Mouse (Mus musculus) ZHBTc4 (cell line): ENCODE results near the gene Pcolce2.

Source experiments
- DNase-seq: peaks from one replicate; pipeline ENCODE4 v3.0.0-alpha.2; 2011; ENCODE audit warnings: low read depth, low spot score

The Pcolce2 gene

GRCm38 (mm10) chr9:95654356-95654755, 17.0 kb downstream of the Pcolce2 start:
- no peak for DNase-seq

GRCm38 (mm10) chr9:95657941-95658340, 20.5 kb downstream of the Pcolce2 start:
- DNase-seq, result no peak

- no peak for DNase-seq
These were observed 27.0 kb downstream of the Pcolce2 start for GRCm38 (mm10) chr9:95664290-95664989.

DNA sequence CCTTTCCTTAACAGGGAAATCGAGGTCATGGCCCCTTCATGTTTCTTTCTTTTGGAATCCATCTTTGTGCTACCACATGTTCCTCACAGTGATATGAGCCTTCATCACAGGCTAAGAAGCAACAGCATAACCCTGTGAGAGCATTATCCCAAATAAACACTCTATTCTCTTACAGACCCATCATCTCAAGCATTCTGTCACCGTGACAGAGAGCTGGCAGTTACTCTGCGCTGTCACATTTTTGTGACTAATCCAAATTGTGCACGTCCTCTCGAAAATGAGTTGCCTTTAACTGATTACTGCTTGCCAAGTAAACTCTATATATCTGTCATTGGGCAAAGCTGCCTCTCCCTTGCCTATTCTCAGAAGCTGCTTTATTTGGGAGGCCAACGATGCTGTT, 28.4 kb downstream of the Pcolce2 start:
- no peak for DNase-seq

DNA sequence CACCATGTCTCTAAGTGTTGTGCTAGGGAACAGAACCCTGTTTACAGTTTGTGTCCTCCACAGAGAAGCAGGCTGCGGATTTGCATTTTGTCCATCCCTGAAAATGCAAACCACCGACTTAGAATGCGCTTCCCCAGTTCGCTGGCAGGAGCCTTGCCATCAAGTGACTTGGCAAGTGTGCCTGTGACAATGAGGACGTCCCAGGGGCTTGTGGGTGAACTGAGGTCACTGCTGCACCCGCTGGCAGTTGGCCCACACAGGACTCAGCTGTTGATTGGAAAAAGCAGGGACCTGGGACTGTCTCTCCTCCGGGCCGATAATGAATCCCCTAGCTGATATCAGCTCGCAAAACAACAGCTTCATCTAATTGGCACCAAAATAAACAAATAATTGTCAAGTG, 30.4 kb downstream of the Pcolce2 start:
- no peak for DNase-seq

GRCm38 (mm10) chr9:95668306-95668705, 30.9 kb downstream of the Pcolce2 start:
- DNase-seq, result no peak

GRCm38 (mm10) chr9:95672331-95672730, 34.9 kb downstream of the Pcolce2 start:
- no peak for DNase-seq

DNA sequence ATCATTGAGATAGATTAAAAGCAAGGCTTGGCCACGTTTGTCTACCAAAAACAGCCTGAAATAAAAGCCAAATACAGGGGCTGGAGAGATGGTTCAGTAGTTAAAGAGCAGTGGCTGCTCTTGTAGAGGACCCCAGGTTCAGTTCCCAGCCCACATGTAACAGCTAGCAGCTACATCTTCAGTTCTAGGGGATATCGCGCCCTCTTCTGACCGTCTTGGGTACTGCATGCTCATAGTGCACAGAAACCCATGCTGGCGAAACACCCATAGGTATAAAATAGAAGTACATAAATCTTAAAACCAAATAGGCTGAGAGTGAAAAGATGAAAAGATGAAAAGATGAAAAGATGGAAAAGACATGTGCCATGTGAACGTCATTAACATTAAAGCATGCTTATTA, 35.4 kb downstream of the Pcolce2 start:
- DNase-seq, result peak; percentile 68

DNA sequence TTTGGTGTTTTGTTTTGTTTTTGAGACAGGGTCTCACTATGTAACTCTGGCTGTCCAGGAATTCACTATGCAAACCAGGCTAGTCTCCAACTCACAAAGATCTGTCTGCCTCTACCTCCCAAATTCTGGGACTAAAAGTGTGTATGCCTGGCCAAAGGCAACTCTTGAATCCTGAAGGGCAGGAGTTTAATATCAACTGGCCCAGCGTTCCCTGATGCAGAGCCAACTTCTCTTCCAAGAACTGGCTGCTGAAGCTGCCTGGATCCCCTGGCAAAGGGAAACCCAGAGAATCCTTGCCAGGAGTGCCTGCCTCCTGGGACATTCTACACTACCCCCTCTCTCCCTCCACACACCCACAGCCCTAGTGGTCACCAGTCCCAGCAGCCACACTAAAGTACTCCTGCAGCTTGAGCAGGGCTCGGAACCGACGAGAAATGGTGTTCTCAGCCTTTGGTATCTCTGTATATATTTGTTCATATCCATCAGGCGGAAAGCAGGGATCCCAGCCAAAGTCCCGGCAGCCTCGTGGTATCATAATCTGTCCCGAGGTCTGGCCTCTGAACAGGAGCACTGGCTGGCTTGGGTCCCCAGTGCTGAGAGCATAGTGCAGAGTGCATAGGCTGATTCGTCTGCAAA, 37.8 kb downstream of the Pcolce2 start:
- no peak for DNase-seq

GRCm38 (mm10) chr9:95676021-95676420, 38.6 kb downstream of the Pcolce2 start:
- no peak for DNase-seq

- DNase-seq, result no peak
These were observed 42.6 kb downstream of the Pcolce2 start for GRCm38 (mm10) chr9:95679966-95680365.

DNA sequence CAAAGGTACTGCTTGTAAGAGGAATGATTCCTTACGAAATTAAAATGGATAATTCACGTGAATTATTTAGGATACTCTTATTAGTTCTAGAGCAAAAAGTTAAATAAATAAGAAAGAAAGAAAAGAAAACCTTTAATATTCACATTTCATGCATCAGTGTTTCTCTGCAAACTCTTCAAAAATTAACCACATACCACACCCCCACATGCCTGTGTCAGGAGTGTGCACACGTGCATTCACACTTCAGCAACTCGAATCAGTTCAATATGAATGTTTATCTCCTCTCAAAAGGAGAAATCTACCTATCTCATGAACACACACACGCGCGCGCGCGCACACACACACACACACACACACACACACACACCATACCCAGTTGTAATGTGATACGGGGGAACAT, 43.3 kb downstream of the Pcolce2 start:
- DNase-seq, result no peak

GRCm38 (mm10) chr9:95685660-95686440, 48.4 kb downstream of the Pcolce2 start:
- DNase-seq, result no peak

DNA sequence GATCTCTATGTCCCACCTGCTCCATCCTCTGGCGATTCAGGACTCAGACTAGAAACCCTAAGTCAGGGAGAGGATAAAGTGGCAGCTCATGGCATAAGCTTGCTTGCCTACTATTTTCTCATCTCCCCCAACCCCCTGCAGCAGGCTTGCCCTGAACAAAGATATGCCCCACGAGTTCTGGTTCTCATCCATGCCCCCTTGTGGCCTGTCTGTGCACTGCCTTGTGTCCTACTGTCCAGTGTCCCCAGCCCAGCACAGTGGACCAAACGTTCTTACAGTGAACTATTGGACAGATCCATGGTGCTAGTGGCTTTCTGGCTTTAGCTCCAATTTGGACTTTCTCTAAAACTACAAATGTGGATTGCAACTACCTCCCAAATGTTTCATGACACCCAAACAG, 50.7 kb downstream of the Pcolce2 start:
- DNase-seq, result peak; percentile 25

DNA sequence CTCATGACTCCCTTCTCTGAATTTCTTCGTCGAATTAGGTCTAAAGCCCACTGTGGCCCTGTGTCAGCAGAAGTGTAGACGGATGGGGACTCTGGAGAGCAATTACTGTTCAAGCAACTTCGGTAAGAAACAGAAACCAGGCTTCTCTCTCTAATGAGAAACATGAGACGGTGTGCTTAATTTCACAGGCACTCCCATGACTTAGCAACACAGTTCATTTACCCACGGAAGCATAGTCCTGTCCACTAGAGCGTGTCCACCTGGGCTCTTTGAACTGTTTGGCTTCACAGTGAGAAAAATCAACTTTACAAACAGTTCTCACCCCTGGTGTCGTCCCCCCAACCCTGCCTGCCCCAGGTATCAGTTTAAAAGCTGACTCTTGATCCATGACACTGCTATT, 55.4 kb downstream of the Pcolce2 start:
- DNase-seq, result no peak

DNA sequence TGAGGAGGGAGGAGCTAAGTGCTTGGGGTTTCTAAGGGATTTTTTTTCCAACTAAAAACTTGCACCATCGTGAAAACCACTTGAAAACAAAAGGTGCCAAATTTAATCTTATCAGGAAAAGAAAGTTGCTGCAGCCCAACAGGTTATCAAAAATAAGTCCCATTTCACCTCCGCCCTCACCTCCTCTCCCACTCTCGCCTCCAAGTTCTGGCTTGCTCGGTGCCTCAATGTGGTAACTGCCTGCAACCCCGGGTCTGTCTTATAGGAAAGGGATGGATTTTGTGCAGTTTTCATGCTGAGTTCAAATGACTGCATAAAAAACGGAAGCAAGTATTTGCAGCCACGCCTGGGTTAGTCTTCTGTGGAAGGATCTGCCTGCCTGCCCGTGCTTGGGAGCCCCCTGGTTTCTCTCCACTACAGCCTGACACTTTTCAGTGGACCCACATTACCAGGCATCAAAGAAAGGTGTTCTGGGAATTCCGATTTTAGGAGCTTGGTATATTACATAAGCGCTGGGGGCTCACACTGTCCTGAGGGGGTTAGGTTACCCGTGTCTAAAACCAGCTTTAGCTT, 56.2 kb downstream of the Pcolce2 start:
- DNase-seq, result no peak

DNA sequence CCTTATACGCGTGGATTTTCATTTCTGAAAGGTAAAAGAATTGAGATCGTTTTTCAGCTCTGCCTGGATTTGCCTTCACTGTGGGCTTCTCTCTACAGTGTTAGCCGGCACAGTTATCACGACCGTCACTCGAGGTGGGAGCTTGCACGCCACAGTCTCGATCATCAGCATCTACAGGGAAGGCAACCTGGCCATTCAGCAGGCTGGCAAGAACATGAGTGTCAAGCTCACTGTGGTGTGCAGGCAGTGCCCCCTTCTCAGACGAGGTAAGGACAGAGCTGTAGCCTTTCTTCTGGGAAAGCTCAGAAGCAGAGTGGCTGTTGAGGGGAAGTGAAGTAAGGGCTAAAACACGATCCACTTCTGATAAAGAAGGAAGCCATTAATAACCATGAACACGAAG, 57.1 kb downstream of the Pcolce2 start:
- DNase-seq, result no peak

GRCm38 (mm10) chr9:95695023-95695422, 57.6 kb downstream of the Pcolce2 start:
- DNase-seq, result peak; percentile 57

DNA sequence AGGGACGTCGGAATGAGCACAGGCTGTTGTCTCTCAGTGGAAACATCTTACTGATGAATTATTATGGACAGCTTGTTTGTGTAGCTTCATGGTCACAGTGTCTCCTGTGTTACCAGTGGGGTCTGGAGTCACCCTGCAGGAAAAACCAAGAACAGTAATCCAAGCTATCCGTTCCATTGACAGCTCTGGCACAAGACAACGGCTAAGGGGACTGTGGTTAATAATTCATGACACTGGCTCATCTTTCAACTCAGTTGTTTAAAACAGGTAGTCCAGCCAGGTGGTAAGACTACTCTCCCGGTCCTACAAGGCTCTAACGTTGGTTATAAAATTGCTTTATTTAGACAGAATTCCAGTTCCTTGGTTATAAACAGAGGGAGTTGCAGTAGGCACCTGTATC, 59.2 kb downstream of the Pcolce2 start:
- DNase-seq, result no peak

- peak; percentile 68 for DNase-seq
These were observed 60.4 kb downstream of the Pcolce2 start for GRCm38 (mm10) chr9:95697808-95698207.

GRCm38 (mm10) chr9:95699273-95699672, 61.9 kb downstream of the Pcolce2 start:
- DNase-seq, result no peak

DNA sequence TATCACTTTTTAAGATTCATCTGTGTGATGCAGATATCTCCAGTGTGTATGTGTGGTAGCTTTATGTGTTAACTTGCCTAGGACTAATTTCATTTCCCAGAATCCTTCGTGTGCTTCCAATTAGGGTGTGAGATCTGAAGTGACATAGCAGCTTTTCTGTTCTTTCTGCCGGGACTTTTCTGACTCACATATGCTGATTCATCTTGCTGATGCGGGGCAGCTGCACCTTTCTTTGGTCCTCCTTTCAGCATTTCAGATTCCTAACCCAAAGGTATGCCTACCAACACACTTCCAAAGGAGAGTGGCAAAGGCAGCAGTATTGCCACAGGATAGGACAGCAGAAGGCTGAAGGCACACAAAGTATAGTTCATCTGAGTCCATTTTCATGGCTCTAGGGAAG, 66.7 kb downstream of the Pcolce2 start:
- no peak for DNase-seq
